Mouse (Mus musculus): ENCODE data around the gene Tmem52b.

DNA sequence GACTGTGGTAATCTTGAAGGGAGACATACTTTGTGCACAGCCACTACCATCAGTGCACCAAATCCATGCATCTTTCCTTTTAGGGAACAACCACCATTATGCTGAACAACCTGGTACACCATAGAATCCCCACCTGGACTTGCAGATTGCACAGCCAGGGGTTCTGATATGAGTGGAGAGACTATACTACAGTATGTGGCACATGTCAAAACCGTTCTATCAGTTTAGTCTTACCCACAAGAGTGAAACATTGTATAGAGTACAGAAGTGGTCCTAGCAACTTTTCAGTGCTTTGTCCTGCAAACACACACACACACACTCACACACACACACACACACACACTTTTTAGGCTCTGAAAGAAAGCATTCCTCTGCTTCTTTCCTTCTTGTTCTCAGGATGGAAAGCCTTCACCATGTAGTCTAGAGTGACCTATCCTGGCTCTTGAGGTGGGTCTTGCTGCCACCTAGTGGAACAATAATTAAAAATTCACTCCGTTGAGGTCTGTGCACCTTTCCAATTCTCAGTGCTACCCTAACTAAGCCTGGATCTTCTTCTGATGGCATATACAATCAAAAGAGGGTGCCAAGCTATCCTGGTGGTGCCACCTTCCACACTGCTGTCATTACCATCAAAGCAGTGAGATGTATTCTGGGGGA is 5.5 kb downstream of the Tmem52b start:
- no peak for TF ChIP-seq CTCF (IDR thresholded peaks at IDR 0.05; ENCODE audit: low read depth, low read length)
- TF ChIP-seq POLR2A (IDR thresholded peaks at IDR 0.05; ENCODE audit: insufficient read depth, low read length): no peak

All from ES-Bruce4 (cell line).